Mouse (Mus musculus): ENCODE data around the gene Pkp4. TPM values are rescaled to one million over a fixed set of nuclear protein-coding genes. Genes with fewer than 3 reads are reported as not detected.

Pkp4 gene
- total and polyA plus RNA-seq, 2 experiments from 2014 or later = 20.1 to 97.6 TPM

DNA sequence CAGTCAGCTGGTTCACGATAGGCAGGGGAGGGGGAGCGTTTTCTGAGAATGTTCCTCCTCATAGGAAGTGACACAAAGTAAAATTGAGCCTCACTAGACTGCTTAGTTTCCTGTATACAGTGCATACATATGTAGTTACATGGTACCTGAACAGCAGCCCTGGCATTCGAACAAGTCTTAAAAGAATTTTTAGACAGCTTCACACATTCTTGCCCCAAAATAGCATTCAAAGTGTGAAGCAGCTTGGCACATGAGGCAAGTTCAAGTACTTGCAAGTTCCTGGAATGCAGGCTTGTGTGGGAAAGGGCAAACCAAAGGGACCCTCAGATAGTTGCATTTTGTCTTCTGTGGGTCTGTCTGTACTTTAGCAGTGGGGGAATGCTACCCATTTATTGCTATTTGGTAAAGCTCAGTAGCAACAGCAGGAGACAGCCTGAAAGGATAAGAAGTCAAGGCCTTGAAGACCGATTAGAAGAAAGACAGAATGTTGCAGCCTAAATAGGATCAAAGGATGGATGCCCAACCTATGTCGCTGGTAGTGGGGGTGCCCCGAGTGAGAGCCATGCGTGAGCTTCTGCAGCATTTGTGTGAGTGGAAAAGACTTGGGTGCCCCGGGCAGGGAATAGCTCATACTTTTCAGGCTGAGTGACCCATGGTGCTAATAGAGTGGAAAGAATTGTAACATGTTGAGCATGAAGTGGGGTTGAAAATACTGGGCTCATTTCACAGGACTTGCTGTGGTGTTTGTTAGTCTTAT, 124.3 kb downstream of the Pkp4 start:
- no peaks in the 10 kb centered on the region for H3K36me3 ChIP-seq (ENCODE audit: insufficient read depth)
- DNase-seq (no peak), ATAC-seq (no peak)
- WGBS = 77% methylated on average over 8 of the region's 8 CpGs
- TF ChIP-seq CTCF (IDR thresholded peaks at IDR 0.05; ENCODE audit: low read depth) = no peak
- no peak overlapping the region for H3K27ac ChIP-seq (ENCODE audit: low read depth, low read length)
- no peak overlapping the region for H3K9ac ChIP-seq
- no peaks in the 10 kb centered on the region for H3K9me3 ChIP-seq (ENCODE audit: low read length)
- peaks cover 6% of the 10 kb centered on the region; the same call in 1 of the 2 replicates for H3K4me1 ChIP-seq (ENCODE audit: insufficient read depth)
- H3K4me3 ChIP-seq (ENCODE audit: low read depth, low read length) = no peak overlapping the region
- no peaks in the 10 kb centered on the region for H3K27me3 ChIP-seq (ENCODE audit: insufficient read depth, low read length)
- no peak overlapping the region for H3K4me2 ChIP-seq (ENCODE audit: low read depth)

DNA sequence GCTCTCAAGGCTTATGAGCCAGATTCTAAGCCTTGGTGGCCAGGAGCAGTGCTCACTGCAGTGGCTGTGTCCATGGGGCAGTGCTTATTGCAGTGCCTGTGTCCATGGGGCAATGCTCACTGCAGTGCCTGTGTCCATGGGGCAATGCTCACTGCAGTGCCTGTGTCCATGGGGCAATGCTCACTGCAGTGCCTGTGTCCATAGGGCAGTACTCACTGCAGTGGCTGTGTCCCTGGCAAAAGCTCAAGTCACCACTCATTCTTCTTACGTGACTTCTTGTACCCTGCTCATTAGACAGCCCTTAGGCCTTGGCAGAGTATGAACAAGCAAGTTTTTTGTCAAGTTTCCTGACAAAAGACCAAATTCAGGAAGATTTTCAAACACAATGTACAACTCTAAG, 124.9 kb downstream of the Pkp4 start:
- no peak for ATAC-seq
- no peaks in the 10 kb centered on the region for H3K9me3 ChIP-seq (ENCODE audit: low read length)
- no peaks in the 10 kb centered on the region for H3K36me3 ChIP-seq (ENCODE audit: insufficient read depth)
- H3K4me1 ChIP-seq (ENCODE audit: insufficient read depth) = peaks cover 6% of the 10 kb centered on the region; the same call in 1 of the 2 replicates
- no peak overlapping the region for H3K4me2 ChIP-seq (ENCODE audit: low read depth)
- 44% methylated on average over 1 of the region's 1 CpGs for WGBS
- TF ChIP-seq CTCF (IDR thresholded peaks at IDR 0.05; ENCODE audit: low read depth) = no peak
- H3K27me3 ChIP-seq (ENCODE audit: insufficient read depth, low read length) = no peaks in the 10 kb centered on the region
- no peak overlapping the region for H3K9ac ChIP-seq
- H3K4me3 ChIP-seq (ENCODE audit: low read depth, low read length) = no peak overlapping the region
- H3K27ac ChIP-seq (ENCODE audit: low read depth, low read length) = no peak overlapping the region
- no peak for DNase-seq

DNA sequence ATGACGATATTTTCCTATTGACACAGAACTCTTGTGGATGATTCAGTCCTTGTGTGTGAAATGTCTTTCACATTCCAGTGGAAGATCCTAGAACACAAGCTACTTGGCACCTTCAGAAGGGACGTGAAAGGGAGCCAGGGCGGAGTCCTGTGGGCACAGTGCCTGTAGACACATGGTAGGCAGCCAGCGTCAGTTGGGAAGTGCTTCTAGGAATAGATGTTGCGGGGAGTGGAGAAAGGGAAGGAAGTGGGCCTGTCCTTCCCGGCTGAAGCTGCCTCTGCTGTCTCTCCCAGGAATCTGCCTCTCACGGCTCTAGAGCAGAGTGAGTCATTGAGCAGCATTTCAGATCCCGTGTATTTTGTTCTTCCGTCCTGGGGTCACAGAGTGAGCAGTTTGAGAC, 125.6 kb downstream of the Pkp4 start:
- DNase-seq (peak; percentile 67), ATAC-seq (peak; percentile 70)
- Histone ChIP-seq H3K4me1 (ENCODE audit: insufficient read depth) (peaks cover 6% of the 10 kb centered on the region; the same call in 1 of the 2 replicates), H3K9me3 (ENCODE audit: low read length) (no peaks in the 10 kb centered on the region), H3K4me2 (ENCODE audit: low read depth) (no peak overlapping the region), H3K27me3 (ENCODE audit: insufficient read depth, low read length) (no peaks in the 10 kb centered on the region), H3K9ac (no peak overlapping the region), H3K4me3 (ENCODE audit: low read depth, low read length) (no peak overlapping the region), H3K27ac (ENCODE audit: low read depth, low read length) (no peak overlapping the region), H3K36me3 (ENCODE audit: insufficient read depth) (no peaks in the 10 kb centered on the region)
- TF ChIP-seq CTCF (IDR thresholded peaks at IDR 0.05; ENCODE audit: low read depth) = no peak
- 47% methylated on average over 9 of the region's 9 CpGs for WGBS

DNA sequence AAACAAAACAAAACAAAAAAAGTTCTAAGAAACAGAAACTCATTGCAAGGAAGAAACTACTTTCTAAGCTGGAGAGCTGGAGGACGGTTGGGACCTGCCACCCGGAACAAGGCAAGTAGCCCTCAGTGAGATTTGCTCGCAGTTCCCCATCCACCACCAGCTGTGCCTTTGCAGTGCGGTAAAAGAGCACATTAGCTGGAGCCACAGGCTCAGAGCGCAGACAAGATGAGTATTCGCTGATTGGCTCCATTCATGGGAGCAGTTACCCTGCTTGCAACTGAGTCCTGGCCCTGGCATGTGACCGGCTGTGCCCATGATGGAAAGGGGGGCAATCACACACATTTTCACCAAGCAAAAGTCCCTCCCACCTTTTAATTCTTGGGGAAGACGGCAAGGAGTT, 127.0 kb downstream of the Pkp4 start:
- no peak for DNase-seq
- TF ChIP-seq CTCF (IDR thresholded peaks at IDR 0.05; ENCODE audit: low read depth) = no peak
- WGBS = 66% methylated on average over 8 of the region's 8 CpGs

DNA sequence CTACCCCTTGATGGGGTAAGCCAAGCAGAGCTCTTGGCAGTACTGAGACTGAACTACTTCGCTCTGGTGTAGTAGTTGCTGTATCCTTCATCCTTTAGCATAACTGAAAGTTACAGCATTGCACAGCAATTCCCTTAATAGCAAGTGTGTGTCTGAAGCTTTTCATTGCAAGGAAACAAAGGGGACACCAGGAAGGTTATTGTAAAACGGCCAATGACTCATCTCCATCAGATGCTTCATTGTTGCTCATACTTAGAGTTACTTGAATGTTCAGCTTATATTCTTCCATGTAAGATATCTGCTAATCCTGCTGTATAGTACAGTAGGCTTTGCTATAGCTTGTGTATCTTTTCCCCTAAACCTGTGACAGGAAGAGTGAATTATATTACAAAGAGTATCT, 128.8 kb downstream of the Pkp4 start:
- WGBS = 71% methylated on average over 2 of the region's 2 CpGs
- H3K9ac ChIP-seq = no peak overlapping the region
- H3K9me3 ChIP-seq (ENCODE audit: low read length) = no peaks in the 10 kb centered on the region
- no peak for TF ChIP-seq CTCF (IDR thresholded peaks at IDR 0.05; ENCODE audit: low read depth)
- DNase-seq (no peak), ATAC-seq (no peak)
- H3K4me2 ChIP-seq (ENCODE audit: low read depth) = no peak overlapping the region
- no peak overlapping the region for H3K4me3 ChIP-seq (ENCODE audit: low read depth, low read length)
- H3K36me3 ChIP-seq (ENCODE audit: insufficient read depth) = no peaks in the 10 kb centered on the region
- H3K27ac ChIP-seq (ENCODE audit: low read depth, low read length) = no peak overlapping the region
- H3K4me1 ChIP-seq (ENCODE audit: insufficient read depth) = 0 out of 2 replicates have a peak, but pooled peaks cover 6% of the 10 kb centered on the region
- no peaks in the 10 kb centered on the region for H3K27me3 ChIP-seq (ENCODE audit: insufficient read depth, low read length)

More for the DNA sequence above, 127.0 kb downstream of the Pkp4 start:
- no peak overlapping the region for H3K4me2 ChIP-seq (ENCODE audit: low read depth)
- no peaks in the 10 kb centered on the region for H3K9me3 ChIP-seq (ENCODE audit: low read length)
- no peak overlapping the region for H3K27ac ChIP-seq (ENCODE audit: low read depth, low read length)
- no peaks in the 10 kb centered on the region for H3K36me3 ChIP-seq (ENCODE audit: insufficient read depth)
- H3K4me1 ChIP-seq (ENCODE audit: insufficient read depth) = peaks cover 6% of the 10 kb centered on the region; the same call in 1 of the 2 replicates
- no peak overlapping the region for H3K9ac ChIP-seq
- H3K27me3 ChIP-seq (ENCODE audit: insufficient read depth, low read length) = no peaks in the 10 kb centered on the region
- no peak overlapping the region for H3K4me3 ChIP-seq (ENCODE audit: low read depth, low read length)
- ATAC-seq = no peak

DNA sequence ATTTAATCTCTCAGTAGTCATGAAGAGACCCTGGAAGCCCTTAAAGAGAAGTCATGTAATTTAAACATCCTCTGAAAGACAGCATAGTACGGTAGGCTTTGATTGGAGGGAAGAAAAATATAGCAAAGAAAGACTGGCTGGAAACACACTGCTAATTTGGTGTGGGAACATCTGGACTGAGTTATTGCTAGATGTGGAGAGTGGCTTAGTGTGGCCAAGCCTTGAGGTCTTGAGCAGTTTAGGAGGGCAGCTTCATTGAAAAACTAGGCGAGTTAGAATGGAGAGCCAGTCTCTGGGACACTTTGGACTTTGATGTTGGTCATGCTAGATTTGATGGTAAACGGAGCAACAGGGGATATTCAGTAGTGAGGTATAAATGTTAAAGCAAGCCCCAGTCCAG, 129.7 kb downstream of the Pkp4 start:
- Histone ChIP-seq H3K4me2 (ENCODE audit: low read depth) (no peak overlapping the region), H3K36me3 (ENCODE audit: insufficient read depth) (no peaks in the 10 kb centered on the region), H3K27ac (ENCODE audit: low read depth, low read length) (no peak overlapping the region), H3K9ac (no peak overlapping the region), H3K9me3 (ENCODE audit: low read length) (no peaks in the 10 kb centered on the region), H3K4me3 (ENCODE audit: low read depth, low read length) (no peak overlapping the region), H3K4me1 (ENCODE audit: insufficient read depth) (0 out of 2 replicates have a peak, but pooled peaks cover 6% of the 10 kb centered on the region), H3K27me3 (ENCODE audit: insufficient read depth, low read length) (no peaks in the 10 kb centered on the region)
- WGBS = 88% methylated on average over 3 of the region's 3 CpGs
- ATAC-seq (no peak), DNase-seq (no peak)
- no peak for TF ChIP-seq CTCF (IDR thresholded peaks at IDR 0.05; ENCODE audit: low read depth)

DNA sequence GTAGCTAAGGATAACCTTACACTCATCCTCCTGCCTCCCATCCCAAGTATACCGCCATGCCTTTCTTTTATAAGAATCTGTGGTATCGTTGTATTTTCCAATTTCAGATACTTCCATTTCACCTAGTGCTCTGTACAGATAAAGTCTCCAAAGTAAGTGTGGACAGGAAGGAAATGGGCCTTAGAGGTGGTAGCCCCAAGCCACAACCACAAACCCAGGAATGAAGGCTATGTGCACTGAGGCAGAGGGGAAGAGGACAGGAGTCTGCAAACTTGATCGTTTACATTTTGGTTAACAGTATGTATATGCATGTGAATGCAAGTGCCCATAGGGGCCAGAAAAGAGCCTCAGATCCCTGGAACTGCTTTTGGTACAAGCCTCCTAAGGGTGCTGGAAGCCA, 139.2 kb downstream of the Pkp4 start:
- no peaks in the 10 kb centered on the region for H3K9me3 ChIP-seq (ENCODE audit: low read length)
- no peak for DNase-seq
- H3K4me2 ChIP-seq (ENCODE audit: low read depth) = no peak overlapping the region
- TF ChIP-seq CTCF (IDR thresholded peaks at IDR 0.05; ENCODE audit: low read depth) = no peak
- H3K27ac ChIP-seq (ENCODE audit: low read depth, low read length) = no peak overlapping the region
- H3K4me1 ChIP-seq (ENCODE audit: insufficient read depth) = peaks cover 10% of the 10 kb centered on the region
- no peak overlapping the region for H3K4me3 ChIP-seq (ENCODE audit: low read depth, low read length)
- H3K36me3 ChIP-seq (ENCODE audit: insufficient read depth) = no peaks in the 10 kb centered on the region
- ATAC-seq = no peak
- no peak overlapping the region for H3K9ac ChIP-seq
- 86% methylated on average over 3 of the region's 3 CpGs for WGBS
- H3K27me3 ChIP-seq (ENCODE audit: insufficient read depth, low read length) = no peaks in the 10 kb centered on the region
